In genomic region chr1:87755641-87756470, GRCm38 (mm10) we compare ENCODE assay signal across 8 mouse cellular contexts. TPM values are rescaled to one million over a fixed set of nuclear protein-coding genes. Genes with fewer than 3 reads are reported as not detected.
DNase-seq lines count a peak whose midpoint lies in the region; ATAC-seq and TF ChIP-seq lines count a peak whose summit lies in the region.

Gene Atg16l1, plus strand, starts transcription at chr1:87755870.

- H3K9me3 ChIP-seq in embryonic facial prominence, embryonic 15.5 days (replicated peaks): no peaks in the 10 kb centered on the region
- no peaks in the 10 kb centered on the region for H3K9me3 ChIP-seq in limb, embryonic 14.5 days (ENCODE audit: control insufficient read depth, low read length)
- no peaks in the 10 kb centered on the region for H3K9me3 ChIP-seq in midbrain, postnatal 0 days (ENCODE audit: low read length)

- H3K4me2 ChIP-seq in embryonic facial prominence, embryonic 15.5 days (replicated peaks): peak within 1 kb of the TSS; percentile 58
- peak within 1 kb of the TSS; percentile 61 for H3K4me2 ChIP-seq in limb, embryonic 14.5 days (replicated peaks; ENCODE audit: low read depth, low read length, severe bottlenecking)
- peak within 1 kb of the TSS; percentile 46 for H3K4me2 ChIP-seq in midbrain, postnatal 0 days (ENCODE audit: low read depth, low read length, poor library complexity, severe bottlenecking)

- peak within 1 kb of the TSS; percentile 94 for H3K9ac ChIP-seq in embryonic facial prominence, embryonic 15.5 days
- peak within 1 kb of the TSS; percentile 98 for H3K9ac ChIP-seq in limb, embryonic 14.5 days (ENCODE audit: low read depth, low read length, severe bottlenecking)
- peak within 1 kb of the TSS; percentile 79 for H3K9ac ChIP-seq in midbrain, postnatal 0 days (replicated peaks; ENCODE audit: low read length, poor library complexity, severe bottlenecking)

- TF ChIP-seq CTCF in bone marrow, adult 2 months (IDR thresholded peaks at IDR 0.05; ENCODE audit: control insufficient read depth, insufficient read depth, low read length): peak; percentile 57; the same call in 1 of the 2 replicates
- TF ChIP-seq CTCF in midbrain, postnatal 0 days (IDR thresholded peaks at IDR 0.05): peak; percentile 79

- under 1% methylated on average over 79 of the region's 79 CpGs for WGBS in bone marrow, adult 2 months
- under 1% methylated on average over 79 of the region's 79 CpGs for WGBS in embryonic facial prominence, embryonic 15.5 days
- WGBS in limb, embryonic 14.5 days: 1% methylated on average over 68 of the region's 79 CpGs
- 1% methylated on average over 79 of the region's 79 CpGs for WGBS in midbrain, postnatal 0 days

- DNase-seq in 416B (ENCODE audit: low read depth): peak; percentile 97
- DNase-seq in heart, adult 8-10 months (ENCODE audit: low spot score): peak; percentile 97
- peak; percentile 96 for DNase-seq in kidney, adult 9 months
- DNase-seq in limb, embryonic 14.5 days (ENCODE audit: low spot score): peak; percentile 96
- DNase-seq in midbrain, postnatal 0 days (ENCODE audit: low spot score): peak; percentile 98
- peak; percentile 83 to 91 for DNase-seq in spleen, postnatal 14 days (ENCODE audit: low spot score in 2 of 2)

- H3K27me3 ChIP-seq in embryonic facial prominence, embryonic 15.5 days: no peaks in the 10 kb centered on the region
- H3K27me3 ChIP-seq in limb, embryonic 14.5 days (ENCODE audit: control insufficient read depth, insufficient read depth, low read length): no peaks in the 10 kb centered on the region
- H3K27me3 ChIP-seq in midbrain, postnatal 0 days (ENCODE audit: insufficient read depth, low read length): no peaks in the 10 kb centered on the region

- H3K4me1 ChIP-seq in bone marrow, adult 2 months (ENCODE audit: control insufficient read depth, insufficient read depth, low read length): peaks cover 1% of the 10 kb centered on the region; the same call in 1 of the 2 replicates
- H3K4me1 ChIP-seq in embryonic facial prominence, embryonic 15.5 days: peaks cover 8% of the 10 kb centered on the region
- H3K4me1 ChIP-seq in limb, embryonic 14.5 days (ENCODE audit: control insufficient read depth, insufficient read depth, low read length): peaks cover 5% of the 10 kb centered on the region
- H3K4me1 ChIP-seq in midbrain, postnatal 0 days (ENCODE audit: insufficient read depth, low read length): no peaks in the 10 kb centered on the region

- H3K36me3 ChIP-seq in embryonic facial prominence, embryonic 15.5 days: peaks cover 17% of the 10 kb centered on the region
- peaks cover 20% of the 10 kb centered on the region for H3K36me3 ChIP-seq in limb, embryonic 14.5 days (ENCODE audit: control insufficient read depth, insufficient read depth, low read length)
- 0 out of 2 replicates have a peak, but pooled peaks cover 2% of the 10 kb centered on the region for H3K36me3 ChIP-seq in midbrain, postnatal 0 days (ENCODE audit: insufficient read depth, low read length)

- peak within 1 kb of the TSS; percentile 92 for H3K4me3 ChIP-seq in bone marrow, adult 2 months (replicated peaks; ENCODE audit: control insufficient read depth, low read depth, low read length)
- H3K4me3 ChIP-seq in embryonic facial prominence, embryonic 15.5 days (replicated peaks): peak within 1 kb of the TSS; percentile 98
- peak within 1 kb of the TSS; percentile 95 for H3K4me3 ChIP-seq in limb, embryonic 14.5 days (replicated peaks; ENCODE audit: low read length)
- H3K4me3 ChIP-seq in midbrain, postnatal 0 days (ENCODE audit: low read depth, low read length): peak within 1 kb of the TSS; percentile 90

- TF ChIP-seq POLR2A in bone marrow, adult 2 months (IDR thresholded peaks at IDR 0.05; ENCODE audit: borderline replicate concordance, control insufficient read depth, low read depth, low read length): peak; percentile 44; the same call in 1 of the 2 replicates
- TF ChIP-seq POLR2A in limb, embryonic 14.5 days (IDR thresholded peaks at IDR 0.05; ENCODE audit: borderline replicate concordance, extremely low read depth, insufficient read depth, insufficient read length): peak; percentile 66; the same call in 1 of the 2 replicates

- H3K27ac ChIP-seq in bone marrow, adult 2 months (ENCODE audit: control insufficient read depth, insufficient read depth, low read depth, low read length, poor library complexity): peak within 1 kb of the TSS; percentile 98
- peak within 1 kb of the TSS; percentile 93 for H3K27ac ChIP-seq in embryonic facial prominence, embryonic 15.5 days (replicated peaks)
- H3K27ac ChIP-seq in limb, embryonic 14.5 days (replicated peaks; ENCODE audit: low read depth, low read length): peak within 1 kb of the TSS; percentile 95
- peak within 1 kb of the TSS; percentile 92 for H3K27ac ChIP-seq in midbrain, postnatal 0 days (ENCODE audit: low read depth, low read length)

- peak; percentile 97 for ATAC-seq in embryonic facial prominence, embryonic 15.5 days (ENCODE audit: insufficient number of reproducible peaks, low FRiP score, low TSS enrichment, low read depth)
- ATAC-seq in limb, embryonic 14.5 days (ENCODE audit: low FRiP score, low read depth): peak; percentile 98
- peak; percentile 98 for ATAC-seq in midbrain, postnatal 0 days (ENCODE audit: low FRiP score)

RNA-seq across cellular contexts. Expression of gene Atg16l1, which starts in this region (rescaled TPM):
- 17.4 and 36.9 TPM in 2 replicates for polyA plus RNA-seq in bone marrow, adult 2 months (2011; ENCODE audit: insufficient read depth, insufficient read length, low replicate concordance, missing spikeins)
- 28.9 and 31.3 TPM in 2 replicates for polyA plus RNA-seq in embryonic facial prominence, embryonic 15.5 days (2015; fragmentation: Nextera tagmentation; extraction: Ambion mirVana)
- total RNA-seq in heart, adult 8-10 months (2022): 10 to 100 TPM; 24.6 to 29.5 (median 28.9) TPM
- 41.0 and 41.6 TPM in 2 replicates for polyA plus RNA-seq in limb, embryonic 14.5 days (2012; rRNA removed)
- polyA plus RNA-seq in limb, embryonic 14.5 days (2014; fragmentation: Nextera tagmentation; extraction: Ambion mirVana): 29.9 and 32.1 TPM in 2 replicates
- total RNA-seq in midbrain, postnatal 0 days (2014; rRNA removed): 69.5 and 72.9 TPM in 2 replicates
- 65.4 and 71.0 TPM in 2 replicates for polyA plus RNA-seq in midbrain, postnatal 0 days (2015; fragmentation: Nextera tagmentation; extraction: Ambion mirVana)

Comparison
In these comparisons a context has a peak if more than half of its experiments do, and no peak if none do; other contexts are left out.
1. Peak in every context shown above with its lines: DNase-seq, ATAC-seq, H3K4me3 ChIP-seq and H3K27ac ChIP-seq.